Mouse (Mus musculus) 416B (cell line): ENCODE measurements around the gene Olfr167.
"Not testable (repeated sequence)": the region's sequence is repeated elsewhere in the genome, so short reads cannot be mapped to it uniquely, and the experiment has no call there.

ENCODE experiments used
- DNase-seq: peaks from one replicate; pipeline ENCODE4 v3.0.0; 2011; ENCODE audit warnings: low read depth

Gene Olfr167

DNA sequence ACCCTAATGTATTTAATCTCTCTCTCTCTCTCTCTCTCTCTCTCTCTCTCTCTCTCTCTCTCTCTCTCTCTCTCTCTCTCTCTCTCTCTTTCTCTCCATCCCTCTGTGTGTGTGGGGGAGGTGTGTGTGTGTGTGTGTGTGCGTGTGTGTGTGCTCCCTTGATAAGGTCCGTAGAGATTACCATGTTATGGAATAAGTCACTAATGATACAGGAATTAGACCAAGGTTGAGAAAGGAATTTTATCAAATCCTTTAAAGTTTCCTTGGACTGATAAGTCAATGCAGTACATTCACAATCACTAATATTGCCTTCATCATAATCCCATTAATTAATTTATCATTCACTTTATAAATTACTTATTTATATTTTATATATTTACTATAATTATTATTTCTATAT is at the start of gene Olfr167:
Gene Olfr167, minus strand, starts transcription at position 101 of the 400 bp plus-strand sequence.
- no peak for DNase-seq

DNA sequence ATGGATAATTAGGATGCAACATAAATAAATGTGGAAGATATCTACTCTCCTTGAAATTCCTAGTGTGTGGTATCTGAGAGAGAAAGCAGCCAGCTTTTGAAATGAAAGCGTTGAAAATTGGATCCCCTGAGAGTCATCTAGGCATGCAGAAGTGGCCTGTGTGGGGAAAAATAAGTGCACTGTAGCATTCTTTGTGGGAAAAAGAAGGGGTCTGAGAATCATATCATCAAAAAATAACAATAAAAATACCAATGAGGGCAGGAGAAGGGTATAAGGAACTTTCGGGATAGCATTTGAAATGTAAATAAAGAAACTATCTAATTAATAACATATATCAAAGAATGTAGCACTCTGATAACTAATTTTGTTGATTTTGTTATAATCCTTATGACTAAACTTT is 49.6 kb upstream of the Olfr167 start, which contains the start of gene Olfr169:
Gene Olfr169, minus strand, starts transcription at position 101 of the 400 bp plus-strand sequence.
- DNase-seq: not testable (repeated sequence)

DNA sequence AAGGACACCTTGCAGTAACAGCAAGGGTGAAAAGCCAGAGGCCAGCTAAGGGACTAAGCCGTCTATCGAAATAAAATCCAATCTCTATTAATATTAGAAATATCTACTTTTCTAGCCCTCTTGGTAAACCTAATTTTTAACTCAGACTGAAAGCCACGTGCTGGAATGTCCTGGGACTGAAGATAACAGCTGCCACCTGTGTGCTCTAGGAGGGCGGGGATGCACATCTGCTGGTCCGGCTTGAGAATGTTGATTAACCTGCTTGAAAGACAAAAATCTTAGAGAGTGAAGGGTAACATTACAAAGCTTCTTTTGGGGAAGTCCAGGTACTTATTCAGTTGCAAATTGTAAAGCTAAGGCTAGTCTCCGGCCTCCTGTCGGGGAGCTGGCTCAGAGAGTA is 31.4 kb upstream of the Olfr167 start:
- DNase-seq: not testable (repeated sequence)

DNA sequence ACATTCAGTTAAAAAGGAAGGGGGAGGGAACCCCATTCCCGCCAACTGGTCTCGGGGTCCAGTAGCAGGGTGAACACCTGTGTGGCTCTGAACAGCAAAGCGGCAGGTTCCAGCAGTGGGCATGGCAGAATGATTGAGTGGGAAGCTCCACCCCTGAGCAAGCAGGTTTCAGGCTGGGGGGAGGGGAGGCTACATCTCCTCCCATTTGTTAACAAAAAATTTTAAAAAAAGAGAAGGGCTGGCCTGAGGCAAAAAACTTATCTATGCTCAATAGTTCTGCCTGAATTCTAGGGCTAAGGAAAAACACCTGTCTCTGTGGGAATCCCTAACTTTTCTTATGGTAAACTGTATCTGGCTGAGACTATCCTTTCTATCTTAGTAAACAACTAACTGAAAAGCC is 30.2 kb upstream of the Olfr167 start:
- not testable (repeated sequence) for DNase-seq

DNA sequence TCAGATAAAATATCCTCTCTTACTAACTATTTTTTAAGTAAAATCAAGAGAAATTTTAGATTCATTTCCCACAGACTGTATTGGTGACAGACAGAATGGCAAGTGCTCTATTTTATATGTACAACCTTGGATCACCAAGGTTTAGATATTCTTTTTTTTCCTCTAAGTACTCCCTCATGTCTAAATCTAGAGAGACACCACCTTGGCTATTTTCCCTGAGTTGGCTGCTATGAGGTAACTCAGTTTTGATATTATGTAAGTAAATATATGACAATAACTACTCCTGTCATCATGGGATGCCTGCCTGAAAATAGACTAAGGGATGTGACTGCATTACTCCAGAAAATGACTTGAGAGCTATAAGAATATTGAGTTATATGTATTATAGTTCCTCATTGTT is 13.4 kb upstream of the Olfr167 start, which contains the start of gene Olfr168:
Gene Olfr168, minus strand, starts transcription at position 101 of the 400 bp plus-strand sequence.
- DNase-seq: no peak

DNA sequence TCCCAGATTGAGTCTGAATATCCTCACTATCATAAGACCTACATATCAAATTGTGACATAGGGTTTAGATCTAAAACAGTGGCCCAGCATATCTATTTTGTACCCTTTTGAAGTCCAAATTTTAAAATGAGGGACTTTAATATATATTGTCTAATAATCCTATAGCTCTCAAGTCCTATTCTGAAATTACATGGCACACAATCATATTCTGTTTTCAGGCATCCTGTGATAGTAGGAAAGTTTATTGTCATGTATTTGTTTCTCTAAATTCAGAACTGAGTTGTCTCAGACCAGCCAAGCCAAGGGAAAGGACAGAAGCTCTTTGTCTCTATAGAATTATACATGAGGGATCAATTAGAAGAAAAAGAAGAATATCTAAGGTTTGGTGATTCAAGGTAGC is 38.7 kb downstream of the Olfr167 start, which contains the start of gene Olfr166:
Gene Olfr166, plus strand, starts transcription at position 301 of the 400 bp plus-strand sequence.
- no peak for DNase-seq

DNA sequence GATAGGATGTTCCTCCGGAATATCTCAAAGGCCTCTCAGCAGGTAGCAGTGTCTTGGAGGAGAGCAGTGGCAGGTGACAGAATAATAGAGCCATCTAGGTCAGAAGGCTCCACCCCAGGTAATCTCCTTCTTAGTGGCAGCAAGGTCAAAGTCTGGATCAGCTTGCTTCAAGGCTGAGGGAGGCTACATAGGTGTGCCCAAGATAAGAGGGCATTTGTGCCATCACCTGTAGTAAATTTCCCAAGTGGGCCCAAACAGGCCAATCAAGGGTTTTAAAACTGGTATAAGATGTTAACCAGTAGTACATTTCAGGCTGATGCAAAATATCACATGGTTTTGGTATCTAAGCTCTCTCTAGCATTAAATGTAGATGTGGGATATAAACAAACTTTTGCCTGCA is 57.7 kb downstream of the Olfr167 start:
- no peak for DNase-seq
